Comparison of ENCODE assay signal across 11 mouse cellular contexts in genomic region chr7:35617513-35617912, GRCm38 (mm10). TPM values are rescaled to one million over a fixed set of nuclear protein-coding genes. Genes with fewer than 3 reads are reported as not detected.
"Had no signal": no experiment of that assay in that cellular context is flagged by ENCODE, and none has a peak within 500 bp of the region (broad histone marks: within the 10 kb centered on the region; RNA-seq: fewer than 3 reads in every experiment).

No protein-coding gene starts in this region.

- H3K9me3 ChIP-seq: limb, embryonic 10.5 days; liver, embryonic 15.5 days; midbrain, embryonic 13.5 days had no signal

- DNase-seq: kidney, postnatal 25 days; lung, adult 2 months; lung, postnatal 36 days had no signal

- H3K27me3 ChIP-seq: liver, embryonic 15.5 days; midbrain, embryonic 13.5 days had no signal

- H3K4me1 ChIP-seq: limb, embryonic 10.5 days; liver, embryonic 15.5 days; midbrain, embryonic 13.5 days had no signal

- ATAC-seq: lung, postnatal 0 days; midbrain, embryonic 13.5 days had no signal

- H3K4me3 ChIP-seq: left cerebral cortex, adult 2 months; limb, embryonic 10.5 days; liver, embryonic 15.5 days; midbrain, embryonic 13.5 days had no signal

- H3K4me2 ChIP-seq: liver, embryonic 11.5 days; liver, embryonic 15.5 days; midbrain, embryonic 13.5 days had no signal

- H3K27ac ChIP-seq: left cerebral cortex, adult 2 months; limb, embryonic 10.5 days; liver, embryonic 15.5 days; midbrain, embryonic 13.5 days; stomach, postnatal 0 days had no signal

- H3K9ac ChIP-seq: liver, embryonic 15.5 days; midbrain, embryonic 13.5 days had no signal

RNA-seq across cellular contexts. Expression of gene Rgs9bp, which starts 32.1 kb away (rescaled TPM):
- polyA plus RNA-seq: midbrain, postnatal 0 days had no signal
